Mouse (Mus musculus) bone marrow, adult 2 months (tissue): Measurements from ENCODE around the gene Scn3b.

Experiments used
- CTCF ChIP-seq: fragments of 200-500 bp; IDR thresholded peaks from 2 replicates; pipeline ENCODE4 v1.5.1; 2011; ENCODE audit warnings: low read length, control low read depth; ENCODE audit not compliant: control insufficient read depth, insufficient read depth
- POLR2A ChIP-seq: fragments of 200-500 bp; IDR thresholded peaks from 2 replicates; pipeline ENCODE4 v1.6.1; 2011; ENCODE audit warnings: low read depth, mild to moderate bottlenecking, control low read depth, low read length, borderline replicate concordance; ENCODE audit not compliant: control insufficient read depth

GRCm38 (mm10) chr9:40320879-40321667, 52.1 kb downstream of the Scn3b start:
- TF ChIP-seq POLR2A (no peak), CTCF (no peak)
